In genomic region chr1:34116444-34116843, GRCm38 (mm10) we compare ENCODE assay signal across 18 mouse cellular contexts.
DNase-seq lines count a peak whose midpoint lies in the region; ATAC-seq lines count a peak whose summit lies in the region.
"Had no signal": no experiment of that assay in that cellular context is flagged by ENCODE, and none has a peak within 500 bp of the region (broad histone marks: within the 10 kb centered on the region; RNA-seq: fewer than 3 reads in every experiment).

No protein-coding gene starts in this region.

- no peak overlapping the region for H3K4me3 ChIP-seq in heart, embryonic 15.5 days
- H3K4me3 ChIP-seq in stomach, embryonic 16.5 days (replicated peaks; ENCODE audit: low read length), result no peak overlapping the region
- H3K4me3 ChIP-seq: megakaryocyte, embryonic 14.5 days had no signal

- 38% methylated on average over 11 of the region's 11 CpGs for WGBS in heart, embryonic 15.5 days
- WGBS in stomach, embryonic 16.5 days, result 60% methylated on average over 11 of the region's 11 CpGs

- no peak for DNase-seq in heart, postnatal 4 days
- DNase-seq in kidney, postnatal 25 days, result peak; percentile 17 to 57
- DNase-seq in kidney, adult 18-20 months, result no peak
- DNase-seq in R1 (ENCODE audit: low read depth, low spot score), result peak; percentile 74
- DNase-seq in cerebellum, postnatal 10 days, result no peak
- DNase-seq: cerebellum, adult 9-11 months; forebrain, postnatal 0 days; kidney, postnatal 4 days; layer of hippocampus, postnatal 36 days; lung, postnatal 14 days; right cerebral cortex, adult 18-20 months; thymus, adult 18-20 months had no signal

- H3K4me1 ChIP-seq in heart, embryonic 15.5 days (replicated peaks), result peaks cover 33% of the 10 kb centered on the region
- peaks cover 17% of the 10 kb centered on the region; the same call in 1 of the 2 replicates for H3K4me1 ChIP-seq in stomach, embryonic 16.5 days (ENCODE audit: control insufficient read depth, insufficient read depth, low read length)

- ATAC-seq in heart, embryonic 15.5 days (replicated peaks; ENCODE audit: insufficient number of reproducible peaks, insufficient read depth, low FRiP score, low read depth), result no peak
- ATAC-seq in stomach, embryonic 16.5 days (ENCODE audit: insufficient read depth, low FRiP score), result no peak
- ATAC-seq: forebrain, postnatal 0 days; hindbrain, embryonic 16.5 days had no signal

- H3K4me2 ChIP-seq in heart, embryonic 15.5 days, result peak overlapping the region; percentile 32
- no peak overlapping the region for H3K4me2 ChIP-seq in stomach, embryonic 16.5 days (ENCODE audit: low read depth, low read length)

- H3K9me3 ChIP-seq in heart, embryonic 15.5 days (replicated peaks), result no peaks in the 10 kb centered on the region
- no peaks in the 10 kb centered on the region for H3K9me3 ChIP-seq in stomach, embryonic 16.5 days (replicated peaks; ENCODE audit: control insufficient read depth, low read length)
- H3K9me3 ChIP-seq: G1E; megakaryocyte, embryonic 14.5 days had no signal

- no peaks in the 10 kb centered on the region for H3K27me3 ChIP-seq in heart, embryonic 15.5 days
- no peaks in the 10 kb centered on the region for H3K27me3 ChIP-seq in stomach, embryonic 16.5 days (ENCODE audit: control insufficient read depth, insufficient read depth, low read length)
- H3K27me3 ChIP-seq: megakaryocyte, embryonic 14.5 days had no signal

- no peaks in the 10 kb centered on the region for H3K36me3 ChIP-seq in heart, embryonic 15.5 days
- H3K36me3 ChIP-seq in stomach, embryonic 16.5 days (ENCODE audit: control insufficient read depth, insufficient read depth, low read length), result no peaks in the 10 kb centered on the region
- H3K36me3 ChIP-seq: G1E had no signal

- peak overlapping the region; percentile 44; the same call in 1 of the 2 replicates for H3K27ac ChIP-seq in heart, embryonic 15.5 days
- no peak overlapping the region for H3K27ac ChIP-seq in stomach, embryonic 16.5 days (ENCODE audit: low read length)
- H3K27ac ChIP-seq: liver, embryonic 14.5 days had no signal

- H3K9ac ChIP-seq in heart, embryonic 15.5 days, result no peak overlapping the region
- peak overlapping the region; percentile 5; the same call in 1 of the 2 replicates for H3K9ac ChIP-seq in stomach, embryonic 16.5 days (ENCODE audit: low read length)
- H3K9ac ChIP-seq: forebrain, postnatal 0 days; liver, embryonic 14.5 days had no signal

Comparison
In these comparisons a context has a peak if more than half of its experiments do, and no peak if none do; other contexts are left out.
1. DNase-seq: peak in kidney, postnatal 25 days (2 of 2) and R1 (single experiment); none in heart, postnatal 4 days (single experiment), kidney, adult 18-20 months (single experiment) and cerebellum, postnatal 10 days (0 of 2).